Mouse (Mus musculus) retina, adult 2 months (tissue): Measurements from ENCODE around the gene Bag2.

Experiments
- DNase-seq: peaks from one replicate; pipeline ENCODE4 v3.0.0-alpha.2; 2012; ENCODE audit warnings: low read depth, low spot score

The Bag2 gene

DNA sequence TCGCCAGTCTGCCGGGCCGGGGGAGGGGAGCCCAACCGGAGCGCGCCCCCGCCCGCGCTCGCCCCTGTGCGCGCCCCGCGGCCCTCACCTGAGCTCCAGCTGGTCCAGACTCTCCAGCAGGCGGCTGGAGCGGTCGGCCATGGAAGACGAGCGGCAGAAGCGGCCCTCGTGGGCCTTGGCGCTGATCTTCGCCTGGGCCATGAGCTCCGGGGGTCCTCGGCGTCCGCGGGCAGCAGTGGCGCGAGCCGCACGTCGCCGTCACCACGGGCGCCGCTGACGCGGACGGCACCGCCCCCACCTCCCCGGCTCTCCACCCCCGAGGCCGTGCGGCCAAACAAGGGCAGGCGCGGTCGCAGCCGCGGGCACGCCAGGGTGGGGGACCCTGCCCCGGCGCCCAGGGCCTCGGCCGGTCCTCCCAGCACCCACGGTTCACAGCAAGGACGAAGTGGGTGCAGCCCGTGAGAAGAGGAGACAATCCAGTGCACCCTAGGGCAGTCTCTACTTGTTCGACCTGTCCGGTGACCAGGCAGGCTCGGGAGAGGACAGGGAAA, at the start of gene Bag2:
TSS of gene Bag2 (minus strand) at position 305 of the 551 bp plus-strand sequence.
- DNase-seq = no peak

DNA sequence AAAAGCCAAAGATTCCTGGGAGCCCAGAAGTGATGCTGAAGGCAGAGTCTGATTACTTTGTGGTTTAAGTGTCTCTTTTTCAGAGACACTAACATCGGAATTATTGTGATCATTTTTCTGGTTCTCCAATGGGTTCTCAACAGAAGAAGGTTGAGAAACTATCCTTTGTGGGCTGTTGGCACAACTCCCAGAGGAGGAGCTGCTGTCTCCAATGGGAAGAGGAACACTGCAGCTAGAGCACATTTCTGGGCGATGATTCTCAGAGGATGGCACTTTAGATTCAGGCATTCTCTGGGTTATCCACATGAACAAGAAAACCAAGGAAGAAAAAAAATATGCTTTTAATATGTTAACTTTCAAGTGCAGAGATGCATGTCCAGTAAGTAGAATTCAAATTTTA, 45.7 kb upstream of the Bag2 start:
- no peak for DNase-seq

DNA sequence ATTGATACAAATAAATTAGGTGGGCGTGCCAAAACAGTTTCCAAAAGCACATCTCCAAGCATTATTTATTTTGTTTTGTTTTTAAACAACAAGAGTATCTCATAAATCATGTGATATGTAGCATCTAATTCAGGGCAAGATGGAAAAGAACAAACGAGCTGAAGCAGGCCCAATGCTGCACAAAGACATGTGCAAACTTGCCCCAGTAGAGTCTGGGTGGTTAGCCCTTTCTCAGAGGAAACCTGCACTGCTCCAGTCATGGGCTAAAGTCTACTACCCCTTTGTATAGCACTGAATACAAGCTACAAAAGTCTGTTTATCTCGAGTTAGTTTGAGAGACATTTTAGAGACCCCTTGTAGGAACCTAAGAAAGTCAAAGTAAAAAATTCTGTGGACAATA, 42.0 kb upstream of the Bag2 start:
- no peak for DNase-seq

DNA sequence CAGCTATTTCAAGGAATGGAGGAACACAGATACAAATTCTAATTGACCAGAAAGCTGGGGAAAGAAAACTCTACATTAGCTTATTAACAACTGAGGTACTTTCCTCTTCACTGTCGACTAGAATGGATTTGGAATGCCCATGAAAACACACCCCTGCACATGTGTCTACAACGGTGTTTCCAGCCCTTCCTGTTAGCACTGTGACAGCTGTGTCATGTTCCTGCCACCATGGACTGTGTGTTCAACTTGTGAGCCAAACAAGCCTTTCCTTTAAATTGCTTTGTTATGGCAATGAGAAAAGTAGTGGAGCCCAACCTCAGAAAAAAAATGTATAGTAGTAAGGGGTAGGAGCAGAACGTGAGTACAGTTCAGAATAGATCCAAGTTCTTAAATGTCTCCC, 30.9 kb upstream of the Bag2 start:
- DNase-seq = no peak

DNA sequence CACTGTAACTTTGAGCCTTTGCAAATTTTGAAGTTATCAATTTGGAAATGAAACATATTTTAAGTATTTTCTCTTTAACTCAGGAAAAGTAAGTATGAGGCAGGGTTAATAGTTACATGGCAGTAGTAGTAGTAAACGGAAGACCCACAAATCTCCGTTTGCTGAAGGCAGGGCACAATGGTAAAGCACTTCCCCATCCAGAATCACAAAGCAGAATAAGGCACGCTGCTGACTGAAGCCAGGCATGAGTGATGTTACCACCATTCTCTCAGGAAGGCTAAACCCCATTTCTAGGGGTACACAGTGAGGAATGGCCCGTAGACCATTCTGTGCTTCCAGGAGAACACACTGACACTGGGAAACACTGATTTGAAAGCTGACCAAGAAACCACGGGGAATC, 30.5 kb upstream of the Bag2 start:
- DNase-seq = no peak

DNA sequence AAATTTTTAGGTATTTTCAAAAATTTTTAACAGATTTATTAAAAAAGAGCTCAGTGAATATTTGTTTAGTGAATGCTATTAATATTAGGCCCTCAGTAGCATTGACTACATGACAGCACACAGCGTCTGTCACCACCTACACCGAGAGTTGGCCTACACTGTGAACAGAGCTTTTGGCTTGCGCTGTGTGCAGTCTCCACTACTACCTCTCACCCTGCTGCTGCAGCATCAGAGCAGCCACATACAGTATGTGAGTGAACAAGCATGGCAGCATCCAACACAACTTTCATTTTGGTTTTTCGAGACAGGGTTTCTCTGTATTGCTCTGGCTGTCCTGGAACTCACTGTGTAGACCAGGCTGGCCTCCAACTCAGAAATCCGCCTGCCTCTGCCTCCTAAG, 27.0 kb upstream of the Bag2 start:
- DNase-seq = no peak

DNA sequence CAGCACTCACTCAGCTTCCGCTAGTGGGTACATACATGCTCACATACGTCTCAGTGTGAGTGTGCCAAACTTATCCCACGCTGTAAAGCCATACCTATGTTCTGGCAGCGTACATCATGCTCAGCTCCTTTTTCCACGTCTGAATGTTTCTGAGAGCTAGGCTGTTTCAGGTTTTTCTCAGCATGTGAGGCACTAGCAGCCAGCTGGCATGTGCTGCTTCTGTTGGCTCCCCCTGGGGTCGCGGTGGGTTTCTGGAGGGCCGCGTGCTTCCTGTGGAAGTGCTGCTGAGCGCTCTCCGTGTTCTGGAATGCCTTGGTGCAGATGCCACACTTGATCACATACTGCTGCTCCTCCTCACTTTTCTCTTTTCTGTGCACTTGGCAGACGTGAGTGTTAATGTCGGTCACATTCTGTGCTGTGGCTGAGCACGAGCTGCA, 18.6 kb upstream of the Bag2 start:
- no peak for DNase-seq

DNA sequence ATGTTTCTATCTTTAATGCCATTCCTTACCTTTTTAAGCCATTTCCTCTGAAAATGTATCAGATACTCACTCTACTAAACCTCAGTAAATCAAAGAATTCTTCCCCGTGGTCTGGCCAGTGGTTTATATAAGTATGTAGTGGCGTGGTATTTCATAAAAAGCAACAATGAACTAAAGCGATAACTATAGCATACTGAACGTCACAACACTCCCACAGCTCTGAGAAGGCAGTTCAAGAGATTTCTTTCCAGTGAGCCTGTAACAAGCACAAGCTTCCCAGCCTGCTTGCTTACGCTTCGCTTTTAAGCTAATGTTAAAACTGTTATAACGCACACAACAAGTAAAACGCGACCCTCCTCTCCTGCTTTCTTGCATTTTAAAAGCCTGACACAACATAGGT, 14.5 kb upstream of the Bag2 start:
- no peak for DNase-seq

DNA sequence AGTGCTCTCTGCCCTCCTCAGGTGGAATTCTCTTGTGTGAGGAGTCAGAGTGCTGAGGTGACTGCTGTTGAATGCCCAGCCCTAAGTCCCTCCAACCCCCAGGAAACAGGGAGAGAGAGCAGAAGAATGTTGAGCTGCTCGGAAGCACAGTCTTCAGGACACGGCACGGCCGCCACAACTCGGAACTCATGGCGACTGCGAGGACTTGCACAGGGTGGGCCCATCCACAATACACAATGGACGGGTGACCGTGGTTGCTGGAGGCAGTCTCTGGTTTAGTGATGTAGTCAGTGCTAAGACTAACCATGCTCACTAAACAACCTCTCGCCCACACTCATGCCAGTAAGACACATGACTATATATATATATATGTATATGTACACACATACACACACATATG, 14.0 kb upstream of the Bag2 start:
- DNase-seq = no peak

DNA sequence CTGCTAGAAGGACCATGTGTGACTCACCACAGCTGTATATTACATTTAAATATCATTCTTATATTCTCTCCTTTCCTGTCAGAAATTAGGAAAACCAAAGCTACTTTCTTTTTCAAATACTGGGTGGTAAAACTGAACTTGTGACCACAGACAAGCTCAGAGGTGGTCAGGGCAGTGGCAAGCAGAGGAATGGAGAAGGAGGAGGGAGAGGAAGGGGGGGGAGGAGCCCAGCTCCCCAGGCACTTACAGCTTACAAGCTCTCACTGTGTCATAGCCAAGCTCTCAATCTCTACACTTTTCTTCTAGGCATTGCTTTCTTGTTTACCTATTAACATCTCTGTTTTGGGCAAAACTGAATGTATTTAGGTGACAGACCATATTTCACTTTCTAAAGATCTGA, 11.2 kb upstream of the Bag2 start:
- no peak for DNase-seq

DNA sequence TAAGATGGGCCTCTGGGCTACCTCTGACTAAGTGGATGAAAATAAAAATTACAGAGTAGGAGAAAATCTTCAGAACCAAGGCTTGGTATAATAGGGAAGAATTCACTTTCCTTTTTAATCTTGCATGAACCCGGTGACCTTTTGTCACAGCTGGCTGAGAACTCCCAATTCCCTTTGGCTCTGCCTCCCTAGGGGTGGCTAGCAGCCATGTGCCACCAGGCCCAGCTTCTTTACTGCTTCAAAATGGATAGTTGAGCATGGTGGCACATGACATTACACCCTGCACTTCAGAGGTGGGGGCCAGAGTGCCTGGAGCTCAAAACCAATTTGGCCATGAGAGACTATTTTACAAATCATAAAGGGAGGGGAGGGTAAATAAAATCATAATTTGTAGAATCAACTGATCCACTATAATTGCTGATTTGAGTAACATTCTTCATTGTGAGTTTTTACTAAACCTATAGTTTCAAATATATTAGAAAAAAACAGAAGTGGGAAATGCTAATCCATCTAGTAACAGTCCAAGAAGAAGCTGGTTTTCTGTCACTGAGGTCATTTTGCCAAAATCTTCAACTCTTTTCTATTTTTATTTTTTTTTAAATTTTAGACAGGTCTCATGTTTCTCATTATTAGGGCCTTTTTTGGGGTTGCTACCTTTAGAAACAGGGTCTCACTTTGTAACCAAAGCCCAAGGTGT, 10.6 kb upstream of the Bag2 start:
- no peak for DNase-seq

DNA sequence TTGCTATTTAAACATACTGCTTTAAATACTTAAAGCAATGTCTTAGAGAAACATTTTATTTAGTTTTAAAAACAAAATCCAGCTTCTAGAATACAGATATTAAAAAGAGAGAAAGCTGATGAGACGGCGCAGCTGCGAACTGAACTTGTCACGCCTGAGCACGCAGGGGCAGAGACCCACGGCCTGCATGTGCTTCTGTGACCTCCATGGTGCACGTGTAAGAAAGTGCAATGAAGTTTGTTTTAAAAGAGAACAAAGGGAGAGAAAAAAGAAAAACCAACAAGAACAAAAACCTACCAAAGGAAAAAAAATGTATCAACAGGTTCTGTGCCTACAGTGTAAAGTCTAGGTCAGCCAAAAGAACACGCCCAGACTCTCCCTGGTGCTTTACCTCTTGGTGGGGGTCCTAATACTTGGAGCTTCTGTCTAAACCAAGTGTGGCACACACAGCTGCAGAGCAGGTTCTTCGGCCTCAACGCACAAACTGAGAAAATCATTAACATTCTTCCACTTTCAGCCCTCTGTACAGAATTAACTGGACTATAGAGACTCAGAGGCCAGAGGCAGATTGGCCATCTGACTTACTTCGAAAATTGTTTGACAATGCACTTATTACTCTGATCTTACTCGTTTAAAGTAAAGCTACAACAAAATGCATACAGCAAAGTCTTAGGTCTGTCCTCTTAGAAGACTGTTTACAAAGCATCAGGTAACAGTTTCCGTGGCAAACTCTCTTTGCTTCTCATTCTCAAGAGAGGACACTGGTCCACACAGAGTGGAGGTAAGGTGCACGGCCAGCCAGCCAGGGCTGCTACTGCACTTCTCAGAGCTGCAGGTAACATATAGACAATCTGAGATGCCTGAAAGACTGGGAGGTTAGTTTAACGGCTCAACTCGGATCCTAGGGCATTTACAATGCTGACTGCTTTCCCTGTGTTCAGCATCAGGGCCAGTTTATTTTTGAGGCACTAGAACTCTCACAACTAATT, 9.2 kb upstream of the Bag2 start:
- DNase-seq = no peak

DNA sequence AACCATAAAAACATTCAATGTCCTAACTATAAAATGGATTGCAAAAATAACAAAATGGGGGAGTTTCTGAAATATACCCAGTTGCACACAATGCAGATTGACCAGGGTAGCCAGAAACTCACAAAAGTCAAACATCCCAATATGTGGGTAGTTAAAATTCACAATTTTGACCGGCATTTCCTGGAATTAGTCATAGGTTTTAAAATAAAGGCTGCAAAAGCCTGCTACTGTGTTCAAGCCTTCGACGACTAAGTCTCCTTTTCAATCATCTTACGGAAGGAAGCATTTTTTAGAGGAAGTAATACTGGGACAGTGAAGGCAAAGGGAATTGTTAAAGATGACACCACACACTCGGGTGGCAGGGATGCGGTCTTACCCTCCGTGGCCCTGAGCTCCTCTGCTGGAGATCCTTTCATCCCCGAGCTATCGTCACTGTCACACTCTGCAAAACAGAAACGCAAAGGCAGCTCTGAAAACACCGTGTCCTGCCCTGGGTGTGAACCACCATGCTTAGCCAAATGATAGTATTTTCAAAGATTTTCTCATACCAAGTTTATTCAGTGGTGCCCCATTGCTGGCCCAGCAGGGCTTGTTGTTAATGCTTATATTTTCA, 8.0 kb upstream of the Bag2 start:
- no peak for DNase-seq

DNA sequence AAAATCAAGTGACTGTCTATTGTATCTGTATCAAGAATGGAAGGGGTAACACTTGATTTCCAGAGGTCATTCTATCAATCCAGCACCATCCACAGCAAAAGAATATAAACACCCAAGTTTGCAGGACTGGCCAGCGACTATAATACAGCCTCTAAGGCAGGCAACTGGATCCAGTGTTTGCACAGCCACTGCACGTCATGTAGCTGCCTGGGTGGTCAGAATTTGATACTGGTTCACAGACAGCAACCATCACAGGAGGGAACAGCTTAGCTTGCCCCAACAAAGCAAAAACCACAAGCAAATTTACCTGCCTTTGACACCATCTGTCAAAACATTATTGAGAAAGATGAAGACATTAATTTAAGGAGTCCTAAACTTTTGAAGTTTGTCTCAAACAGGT, 6.2 kb upstream of the Bag2 start:
- DNase-seq = no peak

DNA sequence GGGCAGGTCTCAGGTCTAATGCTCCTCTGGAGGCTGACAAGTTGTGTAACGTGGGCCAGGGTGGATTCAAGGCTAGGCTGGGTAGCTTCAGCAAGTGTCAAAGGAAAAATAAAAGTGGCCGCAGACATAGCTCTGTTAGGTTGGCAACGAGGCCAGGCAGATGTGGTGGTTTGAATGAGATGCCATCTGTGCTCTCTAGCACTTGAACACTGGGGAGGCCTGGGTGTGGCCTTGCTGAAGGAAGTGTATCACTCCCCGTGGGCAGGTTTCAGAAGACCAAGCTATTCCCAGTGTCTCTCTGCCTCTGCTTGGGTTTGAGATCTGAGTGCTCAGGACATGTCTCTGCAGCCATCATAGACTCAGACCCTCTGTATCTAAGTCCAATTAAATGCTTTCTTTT, 893 bp upstream of the Bag2 start:
- no peak for DNase-seq

DNA sequence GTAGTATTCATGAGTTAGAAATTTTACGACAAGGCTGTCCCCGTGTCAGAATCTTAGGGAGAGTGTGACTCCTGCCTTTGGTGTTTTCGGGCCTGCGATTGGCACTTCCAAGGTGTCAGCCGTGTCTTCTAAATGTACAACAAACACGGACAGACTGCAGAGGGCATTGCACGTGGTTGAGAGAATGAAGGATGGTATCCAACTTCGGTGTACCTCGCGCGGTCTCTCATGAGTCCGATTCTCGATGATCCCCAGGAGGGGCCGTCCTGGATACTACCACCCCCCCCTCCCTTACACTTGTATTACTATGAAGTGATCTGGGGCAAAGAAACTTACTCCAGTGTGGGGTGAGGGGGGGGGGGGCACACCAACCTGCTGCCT, 572 bp downstream of the Bag2 start:
- no peak for DNase-seq

DNA sequence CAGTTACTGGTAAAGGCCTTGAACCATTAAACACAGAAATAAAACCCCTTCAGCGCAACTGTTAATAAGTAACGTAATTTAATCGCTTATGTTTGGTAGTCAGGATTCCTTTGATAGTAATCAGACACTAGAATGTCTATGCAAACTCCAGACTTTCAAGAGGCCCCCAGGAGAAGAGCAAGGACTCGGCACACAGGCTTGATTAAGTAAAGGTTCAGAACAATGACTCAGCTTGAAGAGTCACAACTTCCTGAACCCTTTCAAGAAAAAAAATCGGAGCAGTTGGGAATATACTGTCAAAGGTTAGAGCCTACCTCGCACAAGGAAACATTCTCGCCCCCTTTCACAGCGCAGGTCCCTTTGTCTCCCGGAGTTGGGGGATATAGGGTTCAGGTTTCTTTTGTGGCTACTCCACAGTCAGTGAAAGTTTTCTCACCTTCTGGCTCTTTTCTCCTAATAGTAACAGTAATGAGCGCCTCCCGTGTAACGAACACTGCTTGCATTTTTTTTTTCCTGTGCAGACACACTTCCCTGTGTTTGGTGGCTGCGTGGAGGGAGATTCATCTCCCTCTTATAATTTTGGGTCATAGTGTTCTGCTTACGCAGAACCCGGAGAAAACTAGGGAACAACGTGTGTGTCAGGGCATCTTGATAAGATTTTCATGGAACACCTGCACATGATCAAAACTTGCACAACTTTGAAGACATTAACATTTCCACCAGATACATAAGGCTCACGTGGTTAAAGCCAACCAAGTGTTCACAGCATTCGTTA, 1.1 kb downstream of the Bag2 start:
- no peak for DNase-seq

DNA sequence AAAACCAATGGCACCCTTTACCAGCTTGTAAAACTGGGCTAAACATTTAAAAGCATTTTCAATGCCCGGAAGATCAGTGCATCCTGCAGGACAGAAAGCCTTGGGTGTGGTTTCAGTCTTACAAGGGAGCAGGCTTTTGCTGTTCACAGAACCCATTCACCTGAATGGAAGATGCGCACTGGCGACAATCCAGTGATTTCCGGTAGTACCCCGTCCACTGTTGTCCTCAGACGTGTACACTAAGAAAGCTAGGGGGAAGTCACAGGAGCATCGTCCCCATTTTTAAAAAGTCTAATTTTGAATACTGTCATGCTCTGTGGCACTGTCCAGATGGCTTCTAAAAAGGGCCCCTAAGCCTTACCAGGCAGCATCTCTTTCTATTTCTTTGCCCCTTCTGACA, 1.8 kb downstream of the Bag2 start:
- DNase-seq = no peak

DNA sequence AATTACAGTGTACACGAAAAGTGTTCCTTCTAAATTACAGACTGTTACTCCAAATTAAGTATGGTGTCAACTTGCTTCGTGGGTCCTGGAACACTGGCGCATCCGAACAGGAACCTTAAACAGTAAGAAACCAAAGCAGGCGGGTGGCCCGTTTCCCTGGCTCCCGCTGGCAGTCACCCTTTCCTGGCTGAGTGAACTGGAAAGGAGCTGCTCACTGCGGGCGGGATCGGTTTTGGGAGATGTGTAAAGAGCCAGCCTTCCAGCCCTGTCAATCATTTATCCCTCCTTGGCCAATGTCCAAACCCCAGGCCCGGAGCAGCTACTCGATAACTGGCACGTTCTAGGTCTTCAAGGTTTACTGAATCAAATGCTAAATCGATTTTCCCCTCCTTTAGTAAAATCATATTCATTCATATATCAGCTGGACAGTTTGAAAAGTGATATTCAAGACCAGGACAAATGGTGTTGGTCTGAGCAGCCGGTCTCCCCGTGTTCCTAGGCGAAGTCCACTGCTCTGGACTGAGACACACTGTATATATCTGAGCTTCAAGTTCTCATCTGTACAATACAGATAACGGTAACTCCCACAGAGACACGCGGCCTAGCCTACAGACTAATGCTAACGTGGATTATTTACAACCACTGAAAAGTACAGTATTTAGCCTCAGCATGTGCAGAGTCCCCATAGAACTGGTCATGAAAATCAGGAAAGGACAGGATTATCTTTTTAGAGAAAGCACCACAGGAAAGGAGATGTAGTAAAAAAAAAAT, 2.4 kb downstream of the Bag2 start:
- no peak for DNase-seq

DNA sequence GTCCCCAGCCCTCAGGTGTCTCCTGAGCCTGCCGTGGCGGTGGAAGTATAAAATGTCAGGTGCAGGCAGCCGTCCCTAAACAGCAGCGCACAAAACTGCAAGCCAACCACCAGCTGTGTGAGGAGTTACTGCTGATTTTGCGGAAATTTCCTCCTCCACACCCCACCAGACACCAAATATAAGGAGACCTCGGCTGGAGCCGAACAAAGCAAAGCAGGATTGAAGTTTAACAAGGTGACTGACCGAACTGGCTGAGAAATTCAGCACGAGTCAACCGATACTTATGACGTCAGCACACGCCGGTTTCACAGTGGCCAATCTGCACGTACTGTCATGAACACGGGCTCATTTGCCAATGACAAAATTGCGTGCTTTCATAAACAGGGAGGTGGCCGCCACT, 3.5 kb downstream of the Bag2 start:
- DNase-seq = no peak

DNA sequence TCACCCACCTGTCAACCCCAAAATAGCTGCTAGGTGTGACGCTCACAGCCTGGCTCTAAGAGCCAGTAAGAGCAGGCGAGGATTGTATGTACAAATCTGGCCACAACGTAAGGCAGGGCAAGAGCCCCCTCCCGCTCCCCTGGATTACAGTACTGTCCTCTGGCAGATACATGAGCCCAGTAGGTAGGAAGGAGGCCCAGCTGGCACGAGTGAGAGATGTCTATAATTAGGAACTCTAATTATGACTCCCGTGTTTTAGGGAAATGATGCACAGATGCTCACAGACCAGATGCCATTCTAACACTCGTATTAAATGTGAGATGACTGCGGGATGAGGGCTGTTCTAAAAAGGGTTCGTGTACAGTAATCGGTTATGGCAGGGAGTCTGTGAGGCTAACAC, 6.3 kb downstream of the Bag2 start:
- no peak for DNase-seq
